Mouse (Mus musculus) spleen, embryonic (tissue): Measurements from ENCODE around the gene Gm7995.
"Not testable (repeated sequence)": the region's sequence is repeated elsewhere in the genome, so short reads cannot be mapped to it uniquely, and the experiment has no call there.

ENCODE experiments used
- CTCF ChIA-PET: fragments of 350-600 bp; sonication (Branson Sonifier 250); formaldehyde crosslinking; loops from one replicate; lab custom pipeline; 2022; lab: Charles Lee

Gm7995 gene

DNA sequence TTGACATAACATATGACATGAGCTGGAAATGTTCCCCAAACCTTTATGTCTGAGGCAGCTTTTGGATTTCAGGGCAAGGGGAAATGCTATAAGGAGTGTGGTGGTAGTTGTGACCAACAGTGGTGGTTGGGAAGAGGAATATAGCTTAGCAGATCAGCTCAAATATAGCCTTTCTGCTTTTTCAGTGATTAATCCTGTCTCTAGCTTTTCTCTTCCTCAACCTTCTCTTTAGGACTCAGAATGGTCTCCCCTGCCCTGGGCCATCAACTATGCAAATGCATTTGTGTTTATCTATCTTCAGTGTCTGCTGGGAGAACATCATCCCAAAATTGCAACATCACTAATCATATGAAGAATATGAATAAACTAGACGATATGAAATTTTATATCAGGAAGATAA is at the start of gene Gm7995:
Gm7995 (plus strand) TSS at position 301 of the 400 bp plus-strand sequence.
- CTCF ChIA-PET: not testable (repeated sequence)

DNA sequence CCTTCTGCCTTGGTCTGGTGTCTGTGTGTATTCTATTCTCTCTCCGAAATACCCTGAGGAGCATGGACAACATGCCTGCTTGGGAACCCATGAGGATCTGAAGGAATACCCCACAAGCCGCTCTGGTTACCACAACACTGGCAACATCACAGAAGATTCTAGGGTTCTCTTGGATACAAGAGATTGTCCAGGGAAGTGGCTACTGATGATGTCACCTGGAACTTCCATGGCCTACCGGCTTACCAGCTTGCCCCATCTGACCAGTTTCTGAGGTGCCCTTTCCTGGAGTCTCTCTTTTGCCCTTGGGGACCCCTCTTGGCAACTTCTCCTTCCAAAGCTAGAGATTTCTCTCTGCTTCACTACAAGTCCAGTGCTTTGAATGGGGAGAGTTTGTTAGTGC is 12.8 kb upstream of the Gm7995 start, which contains the start of gene Gm9611:
Gm9611 (minus strand) TSS at position 101 of the 400 bp plus-strand sequence.
- CTCF ChIA-PET: not testable (repeated sequence)
